Mouse (Mus musculus) stomach, postnatal 0 days (tissue): ENCODE data around the gene Gm42791.

Source experiments
- CTCF ChIP-seq: IDR thresholded peaks from 2 replicates; pipeline ENCODE4 v1.5.1; 2016; ENCODE audit warnings: antibody characterized with exemption, low read depth, mild to moderate bottlenecking, moderate library complexity
- EP300 ChIP-seq: optimal IDR thresholded peaks from 2 replicates; pipeline ENCODE3; 2016; ENCODE audit warnings: antibody characterized with exemption

DNA sequence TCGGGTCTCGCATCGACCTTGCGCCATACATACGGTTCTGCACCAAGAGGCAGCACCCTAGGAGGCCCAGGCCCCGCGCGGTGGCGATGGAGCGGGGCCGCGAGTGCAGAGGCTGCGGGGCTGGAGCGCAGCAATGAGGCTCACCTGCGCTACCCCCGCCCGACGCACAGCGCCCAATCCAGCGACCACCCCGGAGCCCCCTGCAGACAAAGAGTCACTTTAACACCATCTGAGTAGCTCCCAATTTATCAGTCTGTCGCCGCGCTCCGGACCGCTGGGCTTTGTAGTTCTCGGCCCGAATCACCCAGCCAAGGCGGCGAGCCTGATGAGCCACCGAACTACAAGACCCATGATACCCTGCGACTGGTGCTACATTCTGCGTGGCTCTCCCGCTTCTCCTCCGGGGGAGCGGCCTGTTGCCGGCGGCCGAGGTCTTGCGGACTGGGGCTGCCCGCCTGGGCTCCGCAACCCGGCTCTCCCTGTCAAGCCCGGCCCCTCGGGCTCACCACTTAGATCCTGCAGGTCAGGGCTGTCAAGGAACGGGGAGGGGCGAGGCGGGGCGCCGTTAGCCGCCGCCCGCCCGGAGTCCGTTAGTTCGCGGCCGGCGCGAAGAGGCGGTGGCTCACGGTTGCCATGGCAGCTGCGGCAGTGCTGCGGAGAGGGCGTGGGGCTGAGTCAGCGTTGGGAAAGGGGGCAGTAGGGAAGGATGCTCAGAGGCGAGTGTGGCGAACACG, 66.4 kb downstream of the Gm42791 start:
- TF ChIP-seq EP300 (no peak), CTCF (peak; percentile 13; the same call in 1 of the 2 replicates)
